Mouse (Mus musculus): ENCODE data around the gene Aptx.

- TF ChIP-seq CTCF (IDR thresholded peaks at IDR 0.05; ENCODE audit: low read depth) (no peak), EP300 (IDR thresholded peaks at IDR 0.05; ENCODE audit: low read depth) (no peak)
Measured at GRCm38 (mm10) chr4:40691100-40691499, 11.9 kb downstream of the Aptx start.
